Mouse (Mus musculus) C2C12 (cell line): Measurements from ENCODE around the gene Bod1. TPM values are rescaled to one million over a fixed set of nuclear protein-coding genes. Genes with fewer than 3 reads are reported as not detected.

Experiments used
- H3K27me3 ChIP-seq: one replicate; pipeline ENCODE4 v1.6.1; 2011; ENCODE audit not compliant: control insufficient read depth, insufficient read depth, insufficient read length
- H3K36me3 ChIP-seq: one replicate; pipeline ENCODE4 v1.6.1; 2011; ENCODE audit not compliant: control insufficient read depth, insufficient read depth
- H3K4me3 ChIP-seq: one replicate; pipeline ENCODE4 v1.5.1; 2011; ENCODE audit warnings: mild to moderate bottlenecking, control low read depth; ENCODE audit not compliant: poor library complexity, insufficient read depth, severe bottlenecking
- H3K79me2 ChIP-seq: one replicate; pipeline ENCODE4 v1.6.1; 2011; ENCODE audit not compliant: control insufficient read depth, insufficient read depth
- H3K79me3 ChIP-seq: one replicate; pipeline ENCODE4 v1.6.1; 2011; ENCODE audit warnings: low read depth, control low read depth
- H3ac ChIP-seq: one replicate; pipeline ENCODE3; 2011; ENCODE audit warnings: low read depth; ENCODE audit not compliant: control insufficient read depth, insufficient read length
- CEBPB ChIP-seq: IDR thresholded peaks from one replicate; pipeline ENCODE4 v1.6.1; 2011; ENCODE audit warnings: low read depth, mild to moderate bottlenecking, control low read depth, moderate library complexity
- CTCF ChIP-seq: IDR thresholded peaks from one replicate; pipeline ENCODE4 v1.5.1; 2011; ENCODE audit not compliant: control insufficient read depth, insufficient read depth, insufficient read length
- FOSL1 ChIP-seq: IDR thresholded peaks from one replicate; pipeline ENCODE4 v1.8.0; 2011; ENCODE audit warnings: mild to moderate bottlenecking, low read length; ENCODE audit not compliant: poor library complexity, insufficient read depth, severe bottlenecking
- MAX ChIP-seq: IDR thresholded peaks from one replicate; pipeline ENCODE4 v1.6.1; 2011; ENCODE audit warnings: mild to moderate bottlenecking, control low read depth
- MYOD1 ChIP-seq: IDR thresholded peaks from one replicate; pipeline ENCODE4 v1.6.1; 2011; ENCODE audit warnings: low read depth; ENCODE audit not compliant: control insufficient read depth, insufficient read length
- MYOG ChIP-seq: IDR thresholded peaks from one replicate; pipeline ENCODE4 v1.6.1; 2011; ENCODE audit not compliant: control insufficient read depth, insufficient read length; ENCODE audit errors: extremely low read depth
- USF1 ChIP-seq: IDR thresholded peaks from one replicate; pipeline ENCODE4 v1.6.1; 2011; ENCODE audit warnings: low read depth, mild to moderate bottlenecking, control low read depth, moderate library complexity
- long read RNA-seq, 2 experiments: library from polyadenylated mRNA; unstranded; transcript quantifications; one replicate each; pipeline ENCODE4 v2.0.0; 2019 to 2020
- polyA plus RNA-seq: library from polyadenylated mRNA; unstranded; fragments of >200 nt; fragmentation: generic; extraction: Trizol; gene quantifications from one replicate; pipeline ENCODE4 v1.2.1, GENCODE M21; 2012; ENCODE audit warnings: missing spikeins

Gene Bod1
- polyA plus RNA-seq, result 90.4 TPM
- long read RNA-seq, experiment 1, partial matches to known transcripts, result 9 of 11 reads
- long read RNA-seq, experiment 1, other reads (novel, unspliced or antisense), result 1 of 11 reads
- long read RNA-seq, experiment 2, result 0 reads

DNA sequence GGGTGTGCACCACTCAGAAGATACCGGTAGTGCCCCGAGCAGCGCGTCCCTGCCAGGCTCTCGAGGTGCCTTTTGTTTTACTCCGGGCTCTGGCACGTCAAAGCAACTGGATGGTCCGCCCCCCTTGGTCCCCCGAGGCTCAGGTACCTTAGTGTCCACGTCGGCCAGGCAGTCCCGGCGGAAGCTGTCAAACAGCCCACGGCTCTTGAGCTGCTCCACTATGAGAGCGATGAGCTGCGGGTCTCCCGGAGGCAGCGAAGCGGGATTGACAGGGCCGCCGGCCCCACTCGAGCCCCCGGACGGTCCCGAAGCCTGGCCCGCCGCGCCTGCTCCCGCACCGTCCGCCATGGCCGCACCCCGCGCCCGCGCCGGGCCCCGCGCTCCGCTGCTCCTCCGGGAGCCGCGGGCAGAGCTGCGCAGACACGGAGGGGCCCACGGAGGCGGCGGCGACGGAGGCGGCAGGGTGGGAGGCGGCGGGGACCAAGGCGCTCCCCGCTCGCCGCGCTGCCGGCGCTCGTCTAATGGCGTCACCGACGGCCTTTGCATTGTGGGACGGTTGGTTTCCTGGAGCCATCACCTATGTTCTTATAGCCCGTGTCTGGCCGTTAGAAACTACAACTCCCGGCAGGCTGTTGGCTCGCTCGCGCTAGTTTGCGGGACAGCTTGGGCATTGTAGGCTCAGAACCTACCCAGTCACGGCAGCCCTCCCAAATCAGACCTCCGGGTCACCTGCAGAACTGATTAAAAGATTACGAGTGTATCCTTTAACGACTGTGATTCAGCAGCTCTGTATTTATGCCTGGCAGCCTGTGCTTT is at the start of gene Bod1:
TSS of gene Bod1 (minus strand) at position 532 of the 816 bp plus-strand sequence.
- TF ChIP-seq MYOG (no peak), USF1 (no peak), CEBPB (no peak), FOSL1 (no peak), MAX (no peak), CTCF (no peak)
- no peaks in the 10 kb centered on the region for H3K27me3 ChIP-seq
- H3K79me3 ChIP-seq, result peaks cover 5% of the 10 kb centered on the region
- H3K79me2 ChIP-seq, result peaks cover 26% of the 10 kb centered on the region
- H3K36me3 ChIP-seq, result peaks cover 21% of the 10 kb centered on the region
- H3ac ChIP-seq, result peak within 1 kb of the TSS; percentile 87
- peak within 1 kb of the TSS; percentile 64 for H3K4me3 ChIP-seq

- no peaks in the 10 kb centered on the region for H3K79me3 ChIP-seq
- no peak overlapping the region for H3K4me3 ChIP-seq
- no peaks in the 10 kb centered on the region for H3K36me3 ChIP-seq
- H3K27me3 ChIP-seq, result no peaks in the 10 kb centered on the region
- no peaks in the 10 kb centered on the region for H3K79me2 ChIP-seq
- no peak for TF ChIP-seq MYOD1
- TF ChIP-seq MAX, result no peak
- TF ChIP-seq CEBPB, result no peak
- TF ChIP-seq FOSL1, result no peak
- TF ChIP-seq CTCF, result no peak
- no peak for TF ChIP-seq MYOG
- no peak overlapping the region for H3ac ChIP-seq
Measured at GRCm38 (mm10) chr11:31719090-31719489, 47.4 kb upstream of the Bod1 start.

DNA sequence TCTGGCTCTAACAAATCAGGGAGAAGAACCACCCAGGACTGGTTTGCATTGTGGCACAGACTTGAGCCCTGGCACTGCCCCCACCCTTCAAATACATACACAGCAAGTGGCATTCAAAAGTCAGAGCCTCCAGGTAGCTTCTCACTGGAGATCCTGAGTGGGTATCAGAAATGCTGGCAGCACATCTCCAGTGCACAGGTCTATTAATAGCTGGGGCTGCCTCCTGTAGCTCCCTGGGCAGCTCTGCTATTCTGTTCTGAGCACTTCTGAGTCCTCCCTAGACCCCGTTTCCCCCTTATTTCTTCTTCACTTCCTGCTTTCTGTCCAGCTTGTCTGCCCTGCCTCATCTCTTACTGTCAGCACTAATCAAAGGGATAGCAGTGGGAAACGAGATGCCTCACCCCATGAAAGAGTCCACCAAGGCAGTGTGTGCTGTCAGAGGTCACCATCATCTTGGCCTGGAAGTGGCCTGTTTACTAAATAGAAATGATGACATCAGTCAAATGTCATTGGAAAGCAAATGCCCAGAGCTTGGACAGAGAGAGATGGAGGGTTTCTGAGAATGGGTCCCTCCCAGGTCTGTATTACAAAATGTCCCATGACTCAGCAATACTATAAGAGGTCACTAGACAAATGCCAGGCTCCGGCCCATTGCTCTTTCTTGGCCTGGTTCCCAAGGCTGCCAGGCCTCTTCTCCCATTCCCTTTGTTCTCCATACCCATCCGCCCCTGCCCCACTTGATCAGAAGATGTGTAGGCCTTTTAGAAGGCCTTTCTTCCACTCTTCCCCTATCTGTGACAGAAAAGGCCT is 46.4 kb upstream of the Bod1 start:
- Histone ChIP-seq H3K27me3 (no peaks in the 10 kb centered on the region), H3K36me3 (no peaks in the 10 kb centered on the region), H3K79me3 (no peaks in the 10 kb centered on the region), H3K79me2 (no peaks in the 10 kb centered on the region), H3ac (no peak overlapping the region), H3K4me3 (no peak overlapping the region)
- no peak for TF ChIP-seq MYOD1
- no peak for TF ChIP-seq USF1
- no peak for TF ChIP-seq FOSL1

- TF ChIP-seq MYOG (no peak), MAX (no peak), MYOD1 (no peak), FOSL1 (no peak), USF1 (no peak), CEBPB (no peak), CTCF (no peak)
- Histone ChIP-seq H3K36me3 (no peaks in the 10 kb centered on the region), H3K79me3 (no peaks in the 10 kb centered on the region)
Measured at GRCm38 (mm10) chr11:31713641-31714121, 42.0 kb upstream of the Bod1 start.

GRCm38 (mm10) chr11:31713116-31713515 is 41.4 kb upstream of the Bod1 start:
- Histone ChIP-seq H3ac (no peak overlapping the region), H3K36me3 (no peaks in the 10 kb centered on the region), H3K27me3 (no peaks in the 10 kb centered on the region), H3K79me3 (no peaks in the 10 kb centered on the region), H3K4me3 (no peak overlapping the region), H3K79me2 (no peaks in the 10 kb centered on the region)
- no peak for TF ChIP-seq MYOD1
- no peak for TF ChIP-seq CEBPB
- no peak for TF ChIP-seq CTCF
- TF ChIP-seq MAX, result no peak
- no peak for TF ChIP-seq USF1
- TF ChIP-seq FOSL1, result no peak
- no peak for TF ChIP-seq MYOG

More at GRCm38 (mm10) chr11:31713641-31714121, 42.0 kb upstream of the Bod1 start:
- no peak overlapping the region for H3ac ChIP-seq
- no peaks in the 10 kb centered on the region for H3K27me3 ChIP-seq
- H3K4me3 ChIP-seq, result no peak overlapping the region
- H3K79me2 ChIP-seq, result no peaks in the 10 kb centered on the region
